Mouse (Mus musculus): ENCODE measurements around the gene Map4k2.

Gene Map4k2

GRCm38 (mm10) chr19:6377327-6378040, 36.5 kb downstream of the Map4k2 start:
- DNase-seq (ENCODE audit: low spot score in 2 of 2), result no peak

GRCm38 (mm10) chr19:6380411-6381166, 39.7 kb downstream of the Map4k2 start:
- no peak for DNase-seq (ENCODE audit: low spot score in 2 of 2)

GRCm38 (mm10) chr19:6381238-6381637, 40.3 kb downstream of the Map4k2 start:
- no peak for DNase-seq (ENCODE audit: low spot score in 2 of 2)

- DNase-seq (ENCODE audit: low spot score in 2 of 2), result no peak
Measured at GRCm38 (mm10) chr19:6382323-6382924, 41.5 kb downstream of the Map4k2 start.

GRCm38 (mm10) chr19:6383470-6383869, 42.5 kb downstream of the Map4k2 start:
- DNase-seq (ENCODE audit: low spot score in 2 of 2), result no peak

GRCm38 (mm10) chr19:6384128-6384527, 43.2 kb downstream of the Map4k2 start, which contains the start of gene Pygm:
Pygm (plus strand) TSS chr19:6384399.
- DNase-seq (ENCODE audit: low spot score in 2 of 2), result peak; percentile 79 to 80

- no peak for DNase-seq (ENCODE audit: low spot score in 2 of 2)
Measured at GRCm38 (mm10) chr19:6384954-6385353, 44.0 kb downstream of the Map4k2 start.

GRCm38 (mm10) chr19:6385419-6385818, 44.5 kb downstream of the Map4k2 start:
- no peak for DNase-seq (ENCODE audit: low spot score in 2 of 2)

GRCm38 (mm10) chr19:6385821-6386220, 44.9 kb downstream of the Map4k2 start:
- DNase-seq (ENCODE audit: low spot score in 2 of 2), result no peak

GRCm38 (mm10) chr19:6386234-6386633, 45.3 kb downstream of the Map4k2 start:
- DNase-seq (ENCODE audit: low spot score in 2 of 2), result no peak

GRCm38 (mm10) chr19:6388006-6388405, 47.1 kb downstream of the Map4k2 start:
- no peak for DNase-seq (ENCODE audit: low spot score in 2 of 2)

- DNase-seq (ENCODE audit: low spot score in 2 of 2), result no peak
Measured at GRCm38 (mm10) chr19:6389803-6390202, 48.9 kb downstream of the Map4k2 start.

GRCm38 (mm10) chr19:6390251-6390650, 49.3 kb downstream of the Map4k2 start:
- no peak for DNase-seq (ENCODE audit: low spot score in 2 of 2)

- DNase-seq (ENCODE audit: low spot score in 2 of 2), result no peak
Measured at GRCm38 (mm10) chr19:6392743-6393393, 51.9 kb downstream of the Map4k2 start.

- DNase-seq (ENCODE audit: low spot score in 2 of 2), result no peak
Measured at GRCm38 (mm10) chr19:6393637-6394036, 52.7 kb downstream of the Map4k2 start.

- no peak for DNase-seq (ENCODE audit: low spot score in 2 of 2)
Measured at GRCm38 (mm10) chr19:6396237-6396636, 55.3 kb downstream of the Map4k2 start.

- no peak for DNase-seq (ENCODE audit: low spot score in 2 of 2)
Measured at GRCm38 (mm10) chr19:6397582-6398249, 56.8 kb downstream of the Map4k2 start.

- DNase-seq (ENCODE audit: low spot score in 2 of 2), result peak; percentile 82 to 83
Measured at GRCm38 (mm10) chr19:6398447-6399284, 57.7 kb downstream of the Map4k2 start.

GRCm38 (mm10) chr19:6399285-6400095, 58.6 kb downstream of the Map4k2 start, which contains the start of gene Rasgrp2:
Rasgrp2 (plus strand) TSS chr19:6399340.
- peak; percentile 75 to 78 for DNase-seq (ENCODE audit: low spot score in 2 of 2)
